Mouse (Mus musculus): ENCODE data around the gene Supt5. TPM values are rescaled to one million over a fixed set of nuclear protein-coding genes. Genes with fewer than 3 reads are reported as not detected.

The Supt5 gene
- total RNA-seq, 2 experiments from 2014 or later = 114 to 122 TPM

GRCm38 (mm10) chr7:28350155-28350883, 11.8 kb upstream of the Supt5 start, which contains the start of gene Rps16:
Gene Rps16, plus strand, starts transcription at chr7:28350652.
- peak; percentile 98 to 99 for DNase-seq

GRCm38 (mm10) chr7:28348601-28349000, 10.1 kb upstream of the Supt5 start:
- no peak for DNase-seq

DNA sequence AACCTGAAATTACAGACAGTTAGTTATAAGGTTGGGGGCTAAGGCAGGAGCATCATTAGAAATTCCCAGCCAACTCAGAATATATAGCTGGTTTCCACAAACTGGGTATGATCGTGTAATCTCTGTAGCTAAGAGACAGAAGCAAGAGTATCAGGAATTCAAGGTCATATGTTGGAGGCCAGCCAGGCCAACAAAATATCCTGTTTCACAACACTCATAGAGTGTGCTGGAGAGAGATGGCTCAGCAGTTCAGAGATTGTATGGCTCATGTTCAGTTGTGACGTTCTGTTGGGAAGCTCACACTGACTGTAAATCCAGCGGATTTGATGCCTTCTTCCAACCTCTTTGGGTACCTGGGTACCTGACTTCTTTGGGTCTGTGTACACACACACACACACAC, 9.2 kb upstream of the Supt5 start:
- DNase-seq = no peak

DNA sequence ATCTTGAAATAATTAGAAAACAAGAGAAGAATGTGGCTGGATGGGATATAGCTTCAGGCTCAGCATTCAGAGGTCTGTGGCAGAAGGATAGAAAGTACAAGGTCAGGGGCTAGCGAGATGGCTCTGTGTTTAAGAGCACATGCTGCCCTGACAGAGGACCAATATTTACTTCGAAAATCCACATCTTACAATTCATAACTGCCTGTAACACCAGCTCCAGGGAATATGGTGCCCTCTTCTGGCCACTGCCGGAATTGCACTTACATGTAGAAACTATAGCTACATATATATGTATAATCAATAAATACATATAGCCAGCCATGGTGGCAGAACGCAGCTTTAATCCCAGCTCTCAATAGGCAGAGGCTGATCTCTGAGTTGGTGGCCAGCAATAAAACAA, 6.1 kb upstream of the Supt5 start:
- DNase-seq = no peak

DNA sequence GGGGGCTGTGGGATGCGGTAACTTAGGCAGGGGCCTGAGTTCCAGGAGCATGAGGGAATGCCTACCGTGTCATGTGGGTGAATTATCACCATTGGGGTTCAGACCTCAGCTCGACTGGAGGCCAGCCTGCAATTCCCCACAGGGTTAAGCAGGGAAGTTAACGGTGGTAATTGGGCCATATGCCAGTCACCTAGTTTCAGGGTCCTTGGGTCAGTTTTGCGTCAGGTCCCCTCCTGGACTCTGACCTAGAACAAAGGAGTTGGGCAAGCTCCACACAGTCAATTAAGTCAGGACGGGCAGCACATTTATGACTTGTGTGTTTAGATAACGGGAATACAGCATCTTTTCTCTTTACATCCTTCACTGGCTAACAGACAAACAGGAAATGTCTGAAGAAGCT, 2.8 kb upstream of the Supt5 start:
- DNase-seq = no peak

- DNase-seq = no peak
Observed at GRCm38 (mm10) chr7:28339213-28339917, 819 bp upstream of the Supt5 start.

DNA sequence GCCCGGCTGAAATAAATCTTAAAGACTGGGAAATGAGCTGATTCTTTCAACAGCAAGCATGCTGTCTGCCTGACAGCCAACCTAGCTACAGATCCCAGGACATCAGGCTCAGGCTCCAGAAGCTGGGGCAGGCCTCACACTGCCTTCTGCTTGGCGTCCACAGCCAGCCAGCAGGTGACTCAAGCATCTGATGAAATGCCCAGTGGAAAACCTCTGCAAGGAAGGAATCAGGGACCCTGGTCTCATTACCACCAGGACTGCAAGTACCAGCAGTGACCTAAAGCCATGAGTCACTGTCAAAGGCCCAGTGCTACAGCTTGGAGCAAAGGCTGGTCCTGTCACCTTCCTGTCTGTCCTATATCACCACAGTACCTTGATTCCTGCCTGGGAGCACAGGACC, 3.1 kb downstream of the Supt5 start:
- no peak for DNase-seq

GRCm38 (mm10) chr7:28334534-28334933, 4.0 kb downstream of the Supt5 start:
- no peak for DNase-seq

- no peak for DNase-seq
Observed at GRCm38 (mm10) chr7:28328260-28328659, 10.3 kb downstream of the Supt5 start.

- DNase-seq = no peak
Observed at GRCm38 (mm10) chr7:28326457-28326856, 12.1 kb downstream of the Supt5 start.

- no peak for DNase-seq
Observed at GRCm38 (mm10) chr7:28325293-28325692, 13.3 kb downstream of the Supt5 start.

GRCm38 (mm10) chr7:28321974-28322720, 16.4 kb downstream of the Supt5 start:
- no peak for DNase-seq

DNA sequence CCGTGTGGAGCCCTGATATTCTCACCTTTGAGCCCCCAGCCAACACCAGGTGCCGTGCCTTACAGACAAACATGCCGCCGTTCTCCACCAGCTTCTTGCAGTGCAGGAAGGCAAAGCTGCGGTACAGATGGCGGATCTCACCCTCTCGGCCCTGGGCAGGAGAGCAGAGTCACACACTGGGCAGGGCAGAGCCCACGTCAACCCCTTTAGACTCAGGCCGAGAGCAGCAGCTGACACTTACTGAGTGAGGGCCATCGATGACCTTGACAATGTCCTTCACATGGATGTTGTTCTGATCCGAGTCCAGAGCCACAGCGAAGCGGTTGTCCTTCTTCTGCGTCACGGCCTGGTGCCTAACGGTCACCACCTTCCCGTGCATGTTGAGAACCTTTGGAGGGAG, 19.8 kb downstream of the Supt5 start:
- DNase-seq = no peak

GRCm38 (mm10) chr7:28318036-28318435, 20.5 kb downstream of the Supt5 start:
- no peak for DNase-seq

GRCm38 (mm10) chr7:28311926-28312543, 26.5 kb downstream of the Supt5 start, which contains the start of gene Timm50:
Gene Timm50, minus strand, starts transcription at chr7:28312072.
- peak; percentile 98 to 99 for DNase-seq

DNA sequence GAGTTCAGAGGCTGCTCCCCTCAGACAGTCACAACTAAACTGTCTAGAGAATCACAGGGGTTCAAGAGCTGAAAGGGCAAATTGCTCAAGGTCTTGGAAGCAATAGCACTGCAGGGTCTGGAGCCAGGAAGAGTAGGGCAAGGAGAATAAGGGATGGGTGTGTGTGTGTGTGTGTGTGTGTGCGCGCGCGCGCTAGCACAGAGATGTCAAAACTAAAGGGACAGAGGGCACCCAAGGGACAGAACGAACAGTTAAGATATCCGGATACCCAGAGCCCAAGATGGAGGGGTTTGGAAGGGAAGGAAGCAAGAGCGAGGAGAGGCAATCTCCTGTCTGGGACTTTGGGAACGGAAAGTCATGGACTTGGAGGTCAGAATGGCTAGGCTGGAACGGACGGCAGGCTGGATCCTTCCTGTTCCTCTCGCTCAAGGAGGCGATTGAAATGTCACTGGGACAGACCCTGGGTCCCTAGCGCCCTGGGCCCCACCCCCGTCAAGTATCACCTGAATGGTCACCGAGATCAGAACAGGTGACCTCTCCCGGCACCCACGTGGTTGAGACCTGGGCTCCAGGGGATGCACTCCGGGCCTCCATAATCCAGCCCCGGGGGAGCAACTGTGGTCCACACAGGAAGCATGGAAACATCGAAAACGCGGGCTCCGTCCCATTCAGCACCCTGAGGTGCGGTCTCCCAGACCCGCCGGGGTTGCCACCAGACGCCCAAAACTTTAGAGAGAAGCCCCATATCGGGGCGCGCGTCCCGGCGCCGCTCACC, 27.2 kb downstream of the Supt5 start:
- DNase-seq = peak in 1 of 2 experiments; percentile 34

DNA sequence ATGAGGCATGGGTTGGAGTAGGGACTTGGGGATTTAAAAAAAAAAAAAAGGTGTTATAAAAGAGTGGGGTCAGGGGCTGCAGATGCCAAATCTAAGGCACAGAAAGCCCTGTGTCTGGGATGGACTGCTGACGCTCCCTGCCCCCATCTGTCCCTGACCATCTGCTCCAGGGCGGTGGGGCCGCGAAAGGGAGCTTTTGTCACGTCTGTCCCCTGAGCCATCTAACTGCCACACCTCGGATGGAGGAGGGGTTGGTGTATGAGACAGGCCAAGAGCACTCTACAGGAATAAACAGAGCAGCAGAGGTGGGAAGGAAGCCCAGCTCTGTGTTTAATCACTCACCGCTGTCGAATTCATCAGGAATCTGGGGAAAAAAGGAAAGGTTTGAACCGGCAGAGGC, 28.8 kb downstream of the Supt5 start:
- DNase-seq = no peak

- DNase-seq = no peak
Observed at GRCm38 (mm10) chr7:28306216-28306615, 32.3 kb downstream of the Supt5 start.

DNA sequence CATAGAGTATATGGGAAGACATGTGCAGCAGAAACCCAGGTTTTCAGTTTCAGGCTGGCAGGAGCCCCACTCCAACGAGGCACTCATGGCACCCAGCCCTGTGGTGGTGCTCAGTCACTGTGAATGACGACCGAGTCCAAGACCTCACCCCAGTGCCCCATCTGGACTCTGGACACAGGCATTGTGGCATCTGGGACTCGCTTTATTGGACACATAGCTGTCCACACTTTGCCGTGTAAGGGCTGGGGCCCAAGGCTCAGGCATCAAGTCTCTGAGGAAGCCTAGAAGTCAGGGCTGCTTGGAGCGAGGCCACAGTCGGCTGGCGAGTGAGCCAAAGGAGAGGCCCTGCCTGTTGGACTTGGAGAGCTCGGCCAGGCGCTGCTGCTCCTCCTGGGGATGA, 32.9 kb downstream of the Supt5 start:
- no peak for DNase-seq

GRCm38 (mm10) chr7:28301616-28302433, 36.7 kb downstream of the Supt5 start, which contains the start of gene Dll3:
Gene Dll3, minus strand, starts transcription at chr7:28302238.
- peak in 1 of 2 experiments; percentile 44 for DNase-seq

Measured in layer of hippocampus, postnatal 36 days (tissue).